12 mouse cellular contexts compared by ENCODE assay signal in genomic region chr19:53073521-53073920, GRCm38 (mm10). TPM values are rescaled to one million over a fixed set of nuclear protein-coding genes. Genes with fewer than 3 reads are reported as not detected.
DNase-seq lines count a peak whose midpoint lies in the region; ATAC-seq and TF ChIP-seq lines count a peak whose summit lies in the region.
"Had no signal": no experiment of that assay in that cellular context is flagged by ENCODE, and none has a peak within 500 bp of the region (broad histone marks: within the 10 kb centered on the region; RNA-seq: fewer than 3 reads in every experiment).

No protein-coding gene starts in this region.

- no peak for TF ChIP-seq EP300 in liver, postnatal 0 days (IDR thresholded peaks at IDR 0.05; ENCODE audit: low read depth)

- H3K4me2 ChIP-seq in liver, postnatal 0 days (ENCODE audit: low read depth, low read length): no peak overlapping the region
- H3K4me2 ChIP-seq: limb, embryonic 13.5 days had no signal

- no peak overlapping the region for H3K27ac ChIP-seq in gastrocnemius, adult 2 months
- H3K27ac ChIP-seq in liver, postnatal 0 days (ENCODE audit: low read depth): no peak overlapping the region
- H3K27ac ChIP-seq: limb, embryonic 13.5 days had no signal

- 98% methylated on average over 4 of the region's 4 CpGs for WGBS in lung, adult 2 months
- WGBS in liver, postnatal 0 days (ENCODE audit: insufficient replicate concordance): 94% methylated on average over 4 of the region's 4 CpGs

- ATAC-seq in liver, postnatal 0 days: no peak
- ATAC-seq: activated CD4-positive, CD25-positive, alpha-beta regulatory T cell, adult 4 months; intestine, embryonic 16.5 days had no signal

- H3K4me3 ChIP-seq in gastrocnemius, adult 2 months: no peak overlapping the region
- H3K4me3 ChIP-seq in lung, adult 2 months (replicated peaks; ENCODE audit: extremely low read depth, low read depth, low read length): no peak overlapping the region
- no peak overlapping the region for H3K4me3 ChIP-seq in E14TG2a.4 (replicated peaks; ENCODE audit: low read length)
- no peak overlapping the region for H3K4me3 ChIP-seq in liver, postnatal 0 days (ENCODE audit: low read depth, low read length)
- H3K4me3 ChIP-seq: limb, embryonic 13.5 days had no signal

- H3K36me3 ChIP-seq in E14TG2a.4 (ENCODE audit: insufficient read depth, low read length): no peaks in the 10 kb centered on the region
- H3K36me3 ChIP-seq in liver, postnatal 0 days (replicated peaks; ENCODE audit: insufficient read depth, low read length): no peaks in the 10 kb centered on the region
- H3K36me3 ChIP-seq: limb, embryonic 13.5 days had no signal

- no peaks in the 10 kb centered on the region; the same call in 1 of the 2 replicates for H3K4me1 ChIP-seq in lung, adult 2 months (ENCODE audit: control insufficient read depth, insufficient read depth, low read length)
- H3K4me1 ChIP-seq in E14TG2a.4 (replicated peaks; ENCODE audit: low read depth, low read length): peaks cover 33% of the 10 kb centered on the region
- peaks cover 12% of the 10 kb centered on the region for H3K4me1 ChIP-seq in liver, postnatal 0 days (ENCODE audit: insufficient read depth)

- no peaks in the 10 kb centered on the region for H3K9me3 ChIP-seq in E14TG2a.4 (ENCODE audit: low read length)
- no peaks in the 10 kb centered on the region for H3K9me3 ChIP-seq in liver, postnatal 0 days (ENCODE audit: low read length)

- TF ChIP-seq POLR2A in lung, adult 2 months (IDR thresholded peaks at IDR 0.05; ENCODE audit: borderline replicate concordance, extremely low read depth, low read depth, low read length): no peak

- peak; percentile 21; the same call in 1 of the 2 replicates for TF ChIP-seq CTCF in gastrocnemius, adult 2 months (IDR thresholded peaks at IDR 0.05)
- TF ChIP-seq CTCF in lung, adult 2 months (IDR thresholded peaks at IDR 0.05; ENCODE audit: insufficient read depth, low read length): 0 out of 2 replicates have a peak, but pooled peaks have one; percentile 13
- TF ChIP-seq CTCF in E14TG2a.4 (conservative IDR thresholded peaks at IDR 0.05; ENCODE audit: low read length): peak; percentile 85
- peak; percentile 57 for TF ChIP-seq CTCF in liver, postnatal 0 days (IDR thresholded peaks at IDR 0.05; ENCODE audit: low read depth)

- H3K9ac ChIP-seq in liver, postnatal 0 days (replicated peaks): no peak overlapping the region
- H3K9ac ChIP-seq: limb, embryonic 13.5 days had no signal

- no peaks in the 10 kb centered on the region for H3K27me3 ChIP-seq in E14TG2a.4 (ENCODE audit: insufficient read depth, low read length)
- H3K27me3 ChIP-seq in liver, postnatal 0 days (ENCODE audit: insufficient read depth, low read length): no peaks in the 10 kb centered on the region
- H3K27me3 ChIP-seq: limb, embryonic 13.5 days had no signal

- intact Hi-C loops in gastrocnemius, adult 2 months (cut with DNase I): no loop called here

- no peak for DNase-seq in gastrocnemius, adult 2 months
- no peak for DNase-seq in gastrocnemius, adult 8-10 months (ENCODE audit: low spot score in 2 of 2)
- DNase-seq in lung, adult 2 months: no peak
- DNase-seq in lung, adult 18-20 months: no peak
- DNase-seq in liver, postnatal 0 days: no peak
- no peak for DNase-seq in adrenal gland, postnatal 4 days (ENCODE audit: low spot score in 2 of 2)
- no peak for DNase-seq in right cerebral cortex, postnatal 25 days
- DNase-seq: layer of hippocampus, adult 9-11 months had no signal

RNA-seq across cellular contexts. Expression of gene Xpnpep1, which starts 33.5 kb away (rescaled TPM):
- total RNA-seq in gastrocnemius, adult 2 months (2021): 10 to 100 TPM; 41.9 to 48.9 TPM
- total RNA-seq in gastrocnemius, adult 8-10 months (2022): 10 to 100 TPM; 37.7 to 45.2 (median 39.7) TPM
- 50.4 and 64.2 TPM in 2 replicates for polyA plus RNA-seq in lung, adult 2 months (2012; rRNA removed)
- 55.4 and 62.0 TPM in 2 replicates for polyA plus RNA-seq in liver, postnatal 0 days (2015; fragmentation: Nextera tagmentation; extraction: Ambion mirVana)
- 100 to 1,000 TPM; 112 to 117 TPM for total RNA-seq in adrenal gland, postnatal 4 days (2021)

Comparison
In these comparisons a context has a peak if more than half of its experiments do, and no peak if none do; other contexts are left out.
1. CTCF ChIP-seq: peak in every context shown above with its lines; median percentile 85 in E14TG2a.4; 57 in liver, postnatal 0 days; 21 in gastrocnemius, adult 2 months; 13 in lung, adult 2 months.